Mouse (Mus musculus) limb, embryonic 14.5 days (tissue): ENCODE results near the gene Nudt22. TPM values are rescaled to one million over a fixed set of nuclear protein-coding genes. Genes with fewer than 3 reads are reported as not detected.
A peak's percentile ranks its signal among the peaks of the same experiment; 100 is the strongest.

Experiments
- ATAC-seq: fragments of 200-750 bp; cut with Nextera tagmentation; 2 replicates; pipeline ENCODE4 v1.8.0; 2017; ENCODE audit warnings: low read depth, moderate number of reproducible peaks, moderate TSS enrichment; ENCODE audit not compliant: low FRiP score
- DNase-seq: peaks from one replicate; pipeline ENCODE4 v3.0.0-alpha.2; 2015; ENCODE audit warnings: low spot score
- H3K27ac ChIP-seq: fragments of 300-500 bp; sonication (generic); replicated peaks from 2 replicates; pipeline ENCODE4 v1.5.1; 2014; ENCODE audit warnings: low read depth, mild to moderate bottlenecking, low read length, moderate library complexity, mixed read lengths
- H3K27me3 ChIP-seq: fragments of 300-500 bp; sonication (generic); 2 replicates; pipeline ENCODE4 v1.6.1; 2014; ENCODE audit warnings: low read length, mixed read lengths; ENCODE audit not compliant: control insufficient read depth, insufficient read depth
- H3K36me3 ChIP-seq: fragments of 300-500 bp; sonication (generic); 2 replicates; pipeline ENCODE4 v1.6.1; 2014; ENCODE audit warnings: mild to moderate bottlenecking, low read length, moderate library complexity, mixed read lengths; ENCODE audit not compliant: control insufficient read depth, insufficient read depth
- H3K4me1 ChIP-seq: fragments of 300-500 bp; sonication (generic); 2 replicates; pipeline ENCODE4 v1.6.1; 2014; ENCODE audit warnings: antibody characterized with exemption, low read length, mixed read lengths; ENCODE audit not compliant: control insufficient read depth, insufficient read depth
- H3K4me2 ChIP-seq: fragments of 300-500 bp; sonication (generic); replicated peaks from 2 replicates; pipeline ENCODE4 v1.6.1; 2014; ENCODE audit warnings: low read depth, mild to moderate bottlenecking, low read length, moderate library complexity; ENCODE audit not compliant: severe bottlenecking
- H3K4me3 ChIP-seq: fragments of 300-500 bp; sonication (generic); replicated peaks from 2 replicates; pipeline ENCODE4 v1.5.1; 2014; ENCODE audit warnings: low read length
- H3K9ac ChIP-seq: fragments of 300-500 bp; sonication (generic); 2 replicates; pipeline ENCODE4 v1.6.1; 2014; ENCODE audit warnings: mild to moderate bottlenecking, low read depth, low read length, moderate library complexity; ENCODE audit not compliant: severe bottlenecking
- H3K9me3 ChIP-seq: fragments of 300-500 bp; sonication (generic); 2 replicates; pipeline ENCODE4 v1.6.1; 2016; ENCODE audit warnings: low read length; ENCODE audit not compliant: control insufficient read depth
- POLR2A ChIP-seq: fragments of 200-500 bp; IDR thresholded peaks from 2 replicates; pipeline ENCODE4 v1.8.0; 2012; ENCODE audit warnings: inconsistent platforms, mild to moderate bottlenecking, moderate library complexity, borderline replicate concordance; ENCODE audit not compliant: insufficient read depth, insufficient read length; ENCODE audit errors: extremely low read depth
- WGBS: fragments of 180-500 bp; shearing (Covaris S2); extraction: QIAGEN DNeasy Blood & Tissue Kit; methylation state at CpG from one replicate; pipeline ENCODE4 v1.1.7; 2014; 5-methylcytosine and 5-hydroxymethylcytosine counted together
- polyA plus RNA-seq, 2 experiments: library from polyadenylated mRNA; depleted of rRNA in 1 of 2; stranded (reverse) in 1 of 2; unstranded in 1 of 2; fragments of >200 nt; fragmentation: Nextera tagmentation in 1 of 2; extraction: Ambion mirVana in 1 of 2; gene quantifications; 2 replicates each; pipeline versions ENCODE4 v1.2.1 to v1.2.3; 2012 to 2014

Gene Nudt22
- polyA plus RNA-seq, 2 experiments = 21.9 to 22.1 TPM

- TF ChIP-seq POLR2A = peak; percentile 78; the same call in 1 of the 2 replicates
Observed at GRCm38 (mm10) chr19:7039841-7040636, 44.1 kb upstream of the Nudt22 start, which contains the start of gene Stip1. TSS of gene Stip1 (minus strand) at chr19:7039967.

GRCm38 (mm10) chr19:7039088-7039720 lies 43.3 kb upstream of the Nudt22 start:
- Histone ChIP-seq H3K4me2 (peak overlapping the region; percentile 66), H3K4me3 (peak overlapping the region; percentile 93), H3K36me3 (peaks cover 20% of the 10 kb centered on the region), H3K27me3 (no peaks in the 10 kb centered on the region), H3K4me1 (peaks cover 11% of the 10 kb centered on the region), H3K9ac (peak overlapping the region; percentile 92), H3K9me3 (no peaks in the 10 kb centered on the region), H3K27ac (peak overlapping the region; percentile 81)
- WGBS = 3% methylated on average over 27 of the region's 35 CpGs
- DNase-seq (peak; percentile 60), ATAC-seq (peak; percentile 4; the same call in 1 of the 2 replicates)
- no peak for TF ChIP-seq POLR2A

More at GRCm38 (mm10) chr19:7039841-7040636, 44.1 kb upstream of the Nudt22 start, which contains the start of gene Stip1:
- H3K9me3 ChIP-seq = no peaks in the 10 kb centered on the region
- peak within 1 kb of the TSS; percentile 83 for H3K4me2 ChIP-seq
- peaks cover 13% of the 10 kb centered on the region for H3K36me3 ChIP-seq
- peak within 1 kb of the TSS; percentile 93 for H3K4me3 ChIP-seq
- WGBS = under 1% methylated on average over 49 of the region's 49 CpGs
- H3K27ac ChIP-seq = peak within 1 kb of the TSS; percentile 89
- peak within 1 kb of the TSS; percentile 92 for H3K9ac ChIP-seq
- DNase-seq = peak; percentile 100
- ATAC-seq = peak; percentile 99
- H3K27me3 ChIP-seq = no peaks in the 10 kb centered on the region
- H3K4me1 ChIP-seq = peaks cover 11% of the 10 kb centered on the region

- no peak for TF ChIP-seq POLR2A
- no peak for ATAC-seq
- Histone ChIP-seq H3K4me2 (no peak overlapping the region), H3K27ac (no peak overlapping the region), H3K9ac (no peak overlapping the region), H3K4me1 (peaks cover 5% of the 10 kb centered on the region), H3K36me3 (peaks cover 71% of the 10 kb centered on the region), H3K4me3 (no peak overlapping the region), H3K9me3 (no peaks in the 10 kb centered on the region), H3K27me3 (no peaks in the 10 kb centered on the region)
- no peak for DNase-seq
- 90% methylated on average over 5 of the region's 5 CpGs for WGBS
Observed at GRCm38 (mm10) chr19:7034006-7034405, 38.1 kb upstream of the Nudt22 start.

GRCm38 (mm10) chr19:7029531-7029930 lies 33.6 kb upstream of the Nudt22 start:
- Histone ChIP-seq H3K9ac (no peak overlapping the region), H3K9me3 (no peaks in the 10 kb centered on the region), H3K4me2 (no peak overlapping the region), H3K4me3 (no peak overlapping the region), H3K27ac (no peak overlapping the region), H3K27me3 (no peaks in the 10 kb centered on the region), H3K4me1 (no peaks in the 10 kb centered on the region), H3K36me3 (peaks cover 95% of the 10 kb centered on the region)
- DNase-seq = no peak
- WGBS = 93% methylated on average over 5 of the region's 5 CpGs
- no peak for TF ChIP-seq POLR2A
- no peak for ATAC-seq

- H3K4me2 ChIP-seq = no peak overlapping the region
- 54% methylated on average over 3 of the region's 3 CpGs for whole genome bisulfite sequencing
- ATAC-seq (0 out of 2 replicates have a peak, but pooled peaks have one; percentile 21), DNase-seq (peak; percentile 60)
- no peaks in the 10 kb centered on the region for H3K9me3 ChIP-seq
- TF ChIP-seq POLR2A = no peak
- H3K4me1 ChIP-seq = no peaks in the 10 kb centered on the region
- H3K36me3 ChIP-seq = peaks cover 72% of the 10 kb centered on the region
- H3K27me3 ChIP-seq = no peaks in the 10 kb centered on the region
- no peak overlapping the region for H3K27ac ChIP-seq
- H3K4me3 ChIP-seq = no peak overlapping the region
- H3K9ac ChIP-seq = no peak overlapping the region
Observed at GRCm38 (mm10) chr19:7020224-7020641, 24.3 kb upstream of the Nudt22 start.
